Mouse (Mus musculus): ENCODE measurements around the gene Foxred2. TPM values are rescaled to one million over a fixed set of nuclear protein-coding genes. Genes with fewer than 3 reads are reported as not detected.
A peak's percentile ranks its signal among the peaks of the same experiment; 100 is the strongest.

The Foxred2 gene
- polyA plus RNA-seq, 1 experiment from 2014 or later, result 11.8 TPM

DNA sequence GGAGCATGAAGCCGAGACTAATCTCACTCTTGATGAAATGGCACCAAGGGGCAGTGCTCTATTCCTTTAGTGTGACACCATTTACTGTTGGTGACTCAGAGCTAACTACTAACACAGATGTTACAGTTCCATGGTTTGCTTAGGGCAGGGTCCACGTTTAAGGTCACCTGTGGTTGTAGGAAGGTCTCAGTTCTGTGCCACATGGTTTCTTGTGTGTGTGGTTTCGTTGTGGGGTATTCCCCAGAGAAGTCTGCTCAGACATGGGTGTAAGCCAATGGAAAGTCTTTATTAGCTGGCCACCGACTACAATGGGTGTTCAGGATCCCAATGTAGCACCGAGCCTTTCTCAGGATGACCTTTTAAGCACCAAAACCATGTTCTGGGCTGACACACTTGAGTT lies 18.0 kb downstream of the Foxred2 start:
- ATAC-seq (replicated peaks), result no peak
- 70% methylated on average over 5 of the region's 5 CpGs for whole genome bisulfite sequencing
- no peak overlapping the region for H3K4me2 ChIP-seq
- peaks cover 5% of the 10 kb centered on the region for H3K4me1 ChIP-seq
- peaks cover 10% of the 10 kb centered on the region; the same call in 1 of the 2 replicates for H3K36me3 ChIP-seq (replicated peaks)
- H3K27me3 ChIP-seq (replicated peaks), result no peaks in the 10 kb centered on the region
- no peak overlapping the region for H3K27ac ChIP-seq
- no peaks in the 10 kb centered on the region for H3K9me3 ChIP-seq
- no peak overlapping the region for H3K9ac ChIP-seq
- no peak overlapping the region for H3K4me3 ChIP-seq

DNA sequence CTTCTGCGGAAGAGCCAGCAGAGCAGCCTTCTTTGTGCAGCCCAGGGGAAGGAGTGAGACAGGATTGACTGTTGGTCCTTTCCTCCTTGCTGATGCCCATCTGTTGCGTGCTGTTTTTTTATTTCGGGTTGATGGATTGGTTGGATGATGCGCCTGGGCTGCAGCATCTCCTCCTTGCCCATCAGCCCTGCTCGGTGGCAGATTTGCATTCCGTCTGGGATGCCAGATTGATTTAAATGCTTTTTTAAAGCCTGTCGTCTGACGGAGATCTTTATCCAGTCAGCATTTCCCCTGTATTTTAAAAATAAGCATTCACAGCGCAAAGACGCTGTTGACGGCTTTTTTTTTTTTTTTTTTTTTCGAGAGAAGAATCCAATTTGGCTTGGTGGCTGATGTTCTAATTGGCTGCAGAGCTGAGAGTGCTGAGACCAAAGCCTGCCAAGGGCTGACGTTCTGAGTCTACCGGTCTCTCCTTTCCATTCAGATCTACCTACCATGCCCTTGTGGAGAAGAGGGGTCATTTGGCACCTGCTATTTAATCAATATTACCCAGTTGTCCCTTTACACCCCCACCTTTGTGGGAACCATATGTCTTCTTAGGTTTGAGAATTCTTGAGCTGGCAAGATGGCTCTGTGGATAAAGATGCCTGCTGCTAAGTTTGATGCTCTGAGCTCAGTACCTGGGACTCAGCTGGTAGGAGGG lies 20.7 kb downstream of the Foxred2 start:
- no peak overlapping the region for H3K4me3 ChIP-seq
- no peaks in the 10 kb centered on the region for H3K9me3 ChIP-seq
- WGBS, result 70% methylated on average over 14 of the region's 14 CpGs
- H3K27me3 ChIP-seq (replicated peaks), result no peaks in the 10 kb centered on the region
- H3K36me3 ChIP-seq (replicated peaks), result no peaks in the 10 kb centered on the region
- H3K9ac ChIP-seq, result no peak overlapping the region
- no peak overlapping the region for H3K4me2 ChIP-seq
- peaks cover 7% of the 10 kb centered on the region for H3K4me1 ChIP-seq
- no peak overlapping the region for H3K27ac ChIP-seq
- ATAC-seq (replicated peaks), result no peak

DNA sequence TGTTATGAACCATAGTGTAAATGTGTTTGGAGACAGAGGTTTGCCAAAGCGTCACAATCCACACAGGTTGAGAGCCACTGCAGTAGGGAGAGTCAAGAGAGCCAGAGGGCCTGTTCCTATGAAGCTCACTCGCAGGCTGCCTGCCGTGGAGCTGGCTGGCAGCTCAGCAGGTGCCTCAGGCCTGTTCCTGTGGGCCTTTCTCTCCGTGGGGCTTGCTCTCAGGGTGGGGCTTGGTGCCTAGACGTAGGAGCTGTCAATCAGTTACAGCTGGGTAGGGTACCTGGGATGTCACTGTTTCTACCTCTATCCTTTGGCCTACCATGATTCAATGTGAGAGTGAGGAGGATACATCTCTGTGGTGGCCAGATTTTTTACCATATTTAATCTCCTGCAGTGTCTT lies 21.6 kb downstream of the Foxred2 start:
- Histone ChIP-seq H3K27me3 (replicated peaks) (no peaks in the 10 kb centered on the region), H3K4me1 (peaks cover 8% of the 10 kb centered on the region), H3K9me3 (no peaks in the 10 kb centered on the region), H3K9ac (no peak overlapping the region), H3K4me3 (no peak overlapping the region), H3K4me2 (no peak overlapping the region), H3K27ac (no peak overlapping the region), H3K36me3 (replicated peaks) (no peaks in the 10 kb centered on the region)
- ATAC-seq (replicated peaks), result no peak
- WGBS, result 65% methylated on average over 5 of the region's 5 CpGs

DNA sequence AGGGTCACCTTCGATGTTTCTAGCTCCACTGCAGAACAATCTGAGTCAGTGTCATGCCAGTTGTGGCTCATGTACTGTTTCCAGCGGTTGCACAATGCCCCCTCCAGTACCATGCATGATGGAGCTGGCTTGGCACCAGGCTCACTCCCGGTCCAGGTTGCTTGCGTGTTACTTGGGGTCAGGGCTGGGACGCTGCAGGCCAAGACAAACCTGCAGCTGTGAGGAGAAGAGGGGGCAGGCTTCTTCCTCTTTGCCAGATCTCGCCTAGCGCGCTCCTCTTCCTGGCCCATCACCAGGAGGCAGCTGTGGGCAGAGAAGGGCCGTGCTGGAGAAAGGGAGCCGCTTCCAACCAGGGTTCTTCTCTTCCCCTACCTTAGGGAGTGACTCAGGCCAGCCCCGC lies 22.2 kb downstream of the Foxred2 start:
- Histone ChIP-seq H3K9ac (no peak overlapping the region), H3K9me3 (no peaks in the 10 kb centered on the region), H3K27ac (no peak overlapping the region), H3K36me3 (replicated peaks) (no peaks in the 10 kb centered on the region), H3K27me3 (replicated peaks) (no peaks in the 10 kb centered on the region), H3K4me2 (no peak overlapping the region), H3K4me3 (no peak overlapping the region), H3K4me1 (peaks cover 14% of the 10 kb centered on the region)
- WGBS, result 77% methylated on average over 11 of the region's 11 CpGs
- ATAC-seq (replicated peaks), result no peak

DNA sequence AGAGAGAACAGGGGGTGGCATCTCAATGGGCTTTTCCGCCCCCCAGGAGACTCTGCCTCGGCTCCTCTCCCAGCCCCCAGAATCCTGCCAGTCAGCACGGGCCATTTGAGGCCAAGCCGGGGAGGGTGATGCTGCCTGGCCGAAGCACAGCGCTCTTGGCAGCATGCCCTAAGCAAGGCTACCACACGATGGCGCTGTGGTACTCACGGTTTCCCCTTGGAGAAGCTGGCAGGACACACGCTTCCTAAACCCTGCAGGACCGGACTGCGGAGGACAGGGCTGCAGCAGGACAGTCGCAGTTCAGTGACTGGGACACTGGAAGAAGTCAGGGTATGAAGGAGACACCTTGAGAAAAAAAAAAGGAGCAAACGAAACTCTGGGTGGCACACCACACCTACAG lies 22.8 kb downstream of the Foxred2 start:
- peak overlapping the region; percentile 44 for H3K4me2 ChIP-seq
- H3K4me1 ChIP-seq, result peaks cover 16% of the 10 kb centered on the region
- 0 out of 2 replicates have a peak overlapping the region, but pooled peaks have one; percentile 7 for H3K9ac ChIP-seq
- no peaks in the 10 kb centered on the region for H3K27me3 ChIP-seq (replicated peaks)
- ATAC-seq (replicated peaks), result no peak
- under 1% methylated on average over 14 of the region's 14 CpGs for WGBS
- H3K9me3 ChIP-seq, result no peaks in the 10 kb centered on the region
- peak overlapping the region; percentile 24 for H3K4me3 ChIP-seq
- no peaks in the 10 kb centered on the region for H3K36me3 ChIP-seq (replicated peaks)
- no peak overlapping the region for H3K27ac ChIP-seq

DNA sequence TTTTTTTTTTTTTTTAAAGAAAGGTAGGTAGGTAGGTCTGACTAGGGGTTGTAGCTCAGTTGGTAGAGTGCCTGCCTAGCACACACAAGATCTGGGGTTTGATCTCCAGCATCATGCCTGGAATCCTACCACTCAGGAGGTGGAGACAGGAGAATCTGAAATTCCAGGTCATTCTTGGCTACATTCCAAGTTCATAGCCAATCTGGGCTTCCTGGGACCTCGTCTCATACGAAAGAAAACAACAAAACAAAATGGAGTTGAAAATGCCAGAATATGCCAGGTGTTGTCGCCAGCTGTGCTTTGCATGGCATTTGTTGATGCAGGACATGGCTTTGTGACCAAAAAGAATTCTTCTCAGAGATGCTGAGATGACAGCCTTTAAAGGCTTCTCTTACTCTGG lies 23.3 kb downstream of the Foxred2 start:
- no peak overlapping the region for H3K27ac ChIP-seq
- ATAC-seq (replicated peaks), result no peak
- no peak overlapping the region for H3K9ac ChIP-seq
- peaks cover 16% of the 10 kb centered on the region for H3K4me1 ChIP-seq
- H3K4me2 ChIP-seq, result no peak overlapping the region
- H3K9me3 ChIP-seq, result no peaks in the 10 kb centered on the region
- 73% methylated on average over 3 of the region's 3 CpGs for WGBS
- no peaks in the 10 kb centered on the region for H3K36me3 ChIP-seq (replicated peaks)
- H3K4me3 ChIP-seq, result no peak overlapping the region
- H3K27me3 ChIP-seq (replicated peaks), result no peaks in the 10 kb centered on the region

DNA sequence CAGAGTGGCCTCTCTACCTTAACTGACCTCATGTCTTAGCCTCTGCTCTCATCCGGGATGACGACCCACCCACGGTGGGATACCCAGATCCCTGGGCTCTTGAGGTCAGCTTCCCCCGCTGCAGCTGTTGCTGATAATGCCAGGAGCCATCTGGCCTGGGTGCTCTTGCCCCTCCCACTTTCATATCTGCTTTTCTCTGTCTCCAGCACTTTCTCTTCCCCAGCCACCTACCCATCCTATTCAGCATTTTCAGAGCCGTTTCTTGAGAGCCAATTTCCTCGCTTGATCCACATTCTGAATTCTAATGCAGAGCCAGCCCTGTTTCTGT lies 24.9 kb downstream of the Foxred2 start:
- no peak overlapping the region for H3K27ac ChIP-seq
- no peak overlapping the region for H3K4me3 ChIP-seq
- WGBS, result 72% methylated on average over 6 of the region's 6 CpGs
- H3K4me1 ChIP-seq, result peaks cover 30% of the 10 kb centered on the region
- no peak overlapping the region for H3K4me2 ChIP-seq
- H3K36me3 ChIP-seq (replicated peaks), result no peaks in the 10 kb centered on the region; the same call in 1 of the 2 replicates
- no peak for ATAC-seq (replicated peaks)
- H3K27me3 ChIP-seq (replicated peaks), result no peaks in the 10 kb centered on the region
- no peak overlapping the region for H3K9ac ChIP-seq
- H3K9me3 ChIP-seq, result no peaks in the 10 kb centered on the region

DNA sequence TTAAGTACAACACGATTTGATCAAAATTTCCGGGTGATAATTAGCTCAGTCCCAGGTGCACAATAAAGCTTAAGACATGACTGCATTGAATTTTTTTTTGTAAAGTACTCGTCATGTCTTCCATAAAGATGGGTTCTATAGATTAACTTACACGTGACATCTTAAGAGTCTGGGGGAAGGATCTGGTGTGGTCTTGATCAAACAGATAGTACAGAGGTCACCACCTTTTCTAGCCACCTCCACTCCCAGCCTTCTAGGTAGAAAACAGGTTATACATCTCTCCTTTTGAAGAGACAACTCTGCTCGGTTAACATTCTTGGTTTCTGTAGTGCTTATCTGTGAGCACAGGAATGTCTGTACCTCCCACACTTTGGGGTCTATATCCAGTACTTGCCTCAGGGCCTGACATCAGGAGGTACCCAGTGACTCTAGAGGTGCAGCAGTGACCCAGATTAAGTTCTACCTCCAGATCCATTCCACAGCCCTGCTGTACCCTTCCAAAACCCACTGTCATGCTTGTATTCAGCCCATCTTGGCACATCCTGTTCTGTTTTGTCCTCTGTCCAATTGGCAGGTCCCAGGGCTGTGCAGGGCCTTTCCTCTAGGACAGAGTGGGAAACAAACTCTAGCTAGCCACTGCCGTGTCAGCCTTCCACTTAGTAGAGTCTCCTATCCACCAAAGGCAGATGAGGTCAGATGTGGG lies 25.4 kb downstream of the Foxred2 start:
- H3K4me2 ChIP-seq, result no peak overlapping the region
- 82% methylated on average over 6 of the region's 6 CpGs for WGBS
- no peak for ATAC-seq (replicated peaks)
- H3K4me1 ChIP-seq, result peaks cover 30% of the 10 kb centered on the region
- H3K9me3 ChIP-seq, result no peaks in the 10 kb centered on the region
- H3K9ac ChIP-seq, result no peak overlapping the region
- H3K27ac ChIP-seq, result no peak overlapping the region
- no peak overlapping the region for H3K4me3 ChIP-seq
- no peaks in the 10 kb centered on the region for H3K27me3 ChIP-seq (replicated peaks)
- H3K36me3 ChIP-seq (replicated peaks), result no peaks in the 10 kb centered on the region; the same call in 1 of the 2 replicates

DNA sequence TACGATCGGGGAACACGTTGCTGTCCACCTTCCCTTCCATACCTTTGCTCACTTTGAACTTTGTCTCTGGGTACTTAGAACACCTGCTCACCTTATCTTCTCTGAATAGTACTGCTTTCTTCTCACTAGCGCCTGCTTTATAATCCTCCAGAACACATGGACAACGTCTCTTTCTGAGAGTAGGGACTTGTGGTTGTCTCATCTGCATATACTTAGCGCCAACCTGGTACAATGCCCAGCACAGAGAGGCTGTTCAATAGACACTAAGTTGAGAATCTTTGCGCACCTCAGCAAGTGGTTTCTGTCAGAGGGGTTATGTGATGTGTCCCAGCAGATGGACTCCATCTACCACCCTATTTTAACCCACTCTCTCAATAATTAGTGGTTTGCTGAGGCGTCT lies 26.7 kb downstream of the Foxred2 start:
- no peak overlapping the region for H3K27ac ChIP-seq

DNA sequence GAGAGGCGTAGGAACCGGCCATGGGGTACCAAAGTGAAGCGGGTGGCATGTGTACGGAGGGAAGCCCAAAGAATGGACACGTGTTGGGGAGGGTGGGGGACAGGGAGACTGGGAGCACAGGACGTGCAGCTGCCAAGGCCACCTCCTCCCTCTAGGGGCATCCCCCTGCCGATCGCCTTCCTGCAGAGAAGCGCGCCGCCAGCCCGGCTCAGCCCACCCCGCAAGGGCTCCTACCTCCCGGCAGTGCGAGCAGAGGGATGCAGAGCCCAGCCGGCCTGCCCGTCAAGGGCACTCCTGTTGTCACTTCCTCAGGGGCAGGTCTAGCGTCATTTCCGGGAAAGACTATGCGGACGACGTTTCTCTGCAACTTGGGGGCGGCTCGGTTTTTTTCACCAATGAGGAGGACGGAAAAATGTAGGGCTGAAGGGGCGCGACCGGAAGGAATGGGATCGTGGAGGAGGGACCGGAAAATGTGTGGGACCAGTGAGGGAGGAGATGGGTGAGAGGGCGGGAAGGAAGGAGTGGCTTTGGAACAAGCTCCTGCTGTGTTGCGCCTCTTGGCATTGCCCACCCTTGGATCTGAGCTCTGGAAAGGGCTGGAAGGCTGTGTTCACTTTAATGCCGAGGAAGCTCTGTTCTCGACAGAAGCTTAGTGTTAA lies 27.7 kb downstream of the Foxred2 start, which contains the start of gene Txn2:
Gene Txn2 (minus strand): TSS at position 334 of the 659 bp plus-strand sequence.
- WGBS, result 0% methylated on average over 34 of the region's 34 CpGs
- ATAC-seq (replicated peaks), result peak; percentile 97
- peak within 1 kb of the TSS; percentile 95 for H3K4me3 ChIP-seq
- peak within 1 kb of the TSS; percentile 83 for H3K4me2 ChIP-seq
- peaks cover 28% of the 10 kb centered on the region for H3K4me1 ChIP-seq
- peak within 1 kb of the TSS; percentile 98 for H3K27ac ChIP-seq
- H3K9ac ChIP-seq, result peak within 1 kb of the TSS; percentile 94
- no peaks in the 10 kb centered on the region for H3K9me3 ChIP-seq
- H3K27me3 ChIP-seq (replicated peaks), result no peaks in the 10 kb centered on the region
- peaks cover 5% of the 10 kb centered on the region; the same call in 1 of the 2 replicates for H3K36me3 ChIP-seq (replicated peaks)

More for the DNA sequence above, 26.7 kb downstream of the Foxred2 start:
- H3K36me3 ChIP-seq (replicated peaks), result no peaks in the 10 kb centered on the region; the same call in 1 of the 2 replicates
- H3K4me2 ChIP-seq, result peak overlapping the region; percentile 83
- ATAC-seq (replicated peaks), result no peak
- WGBS, result 51% methylated on average over 8 of the region's 8 CpGs
- H3K4me1 ChIP-seq, result peaks cover 30% of the 10 kb centered on the region
- no peaks in the 10 kb centered on the region for H3K27me3 ChIP-seq (replicated peaks)
- no peaks in the 10 kb centered on the region for H3K9me3 ChIP-seq
- peak overlapping the region; percentile 58 for H3K9ac ChIP-seq
- H3K4me3 ChIP-seq, result peak overlapping the region; percentile 95

DNA sequence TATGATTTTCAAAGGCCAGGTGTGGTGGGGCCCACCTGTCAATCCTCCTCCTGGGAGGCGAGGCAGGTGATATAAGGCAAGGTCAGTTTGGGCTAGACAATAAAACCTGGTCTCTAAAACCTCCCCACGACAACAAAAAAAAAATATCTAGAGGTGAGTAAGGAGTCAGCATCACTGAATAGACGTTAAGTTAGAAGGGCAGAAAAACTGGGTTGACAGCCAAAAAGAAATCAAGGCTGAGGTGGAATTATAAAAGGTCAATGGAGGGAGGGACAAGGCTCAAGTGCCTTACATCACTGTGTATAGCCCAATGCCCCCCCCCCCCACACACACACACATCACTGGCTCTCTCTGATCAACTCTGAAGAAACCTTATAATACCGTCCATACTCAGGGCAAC lies 28.4 kb downstream of the Foxred2 start:
- peak overlapping the region; percentile 83 for H3K4me2 ChIP-seq
- 22% methylated on average over 4 of the region's 4 CpGs for WGBS
- H3K27me3 ChIP-seq (replicated peaks), result no peaks in the 10 kb centered on the region
- H3K4me3 ChIP-seq, result peak overlapping the region; percentile 95
- no peak for ATAC-seq (replicated peaks)
- no peaks in the 10 kb centered on the region for H3K9me3 ChIP-seq
- H3K36me3 ChIP-seq (replicated peaks), result peaks cover 11% of the 10 kb centered on the region; the same call in 1 of the 2 replicates
- peaks cover 24% of the 10 kb centered on the region for H3K4me1 ChIP-seq
- H3K27ac ChIP-seq, result peak overlapping the region; percentile 98
- H3K9ac ChIP-seq, result peak overlapping the region; percentile 94

DNA sequence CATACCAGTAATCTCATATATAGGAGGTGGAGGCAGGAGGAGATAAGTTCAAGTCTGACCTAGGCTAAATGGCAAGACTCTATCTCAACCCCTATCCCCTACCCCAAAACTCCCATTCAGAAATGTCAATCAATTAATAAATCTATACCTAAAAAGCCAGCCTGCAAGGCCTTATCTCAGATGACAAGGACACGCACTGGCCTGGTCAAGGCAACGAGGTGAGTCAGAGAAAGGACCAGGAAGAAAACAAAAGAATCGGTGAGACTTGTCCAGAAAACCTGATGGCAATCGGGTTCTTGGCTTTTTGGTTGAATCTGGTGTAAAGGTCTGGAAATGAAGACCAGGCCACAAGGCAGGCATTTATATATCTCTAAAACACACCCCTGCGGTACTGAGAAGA lies 29.6 kb downstream of the Foxred2 start:
- no peak overlapping the region for H3K4me2 ChIP-seq
- WGBS, result 96% methylated on average over 5 of the region's 5 CpGs
- ATAC-seq (replicated peaks), result no peak

More for the DNA sequence above, 29.6 kb downstream of the Foxred2 start:
- Histone ChIP-seq H3K9ac (no peak overlapping the region), H3K9me3 (no peaks in the 10 kb centered on the region), H3K4me1 (peaks cover 24% of the 10 kb centered on the region), H3K27ac (no peak overlapping the region), H3K4me3 (no peak overlapping the region), H3K27me3 (replicated peaks) (no peaks in the 10 kb centered on the region), H3K36me3 (replicated peaks) (peaks cover 14% of the 10 kb centered on the region; the same call in 1 of the 2 replicates)

Measured in midbrain, embryonic 15.5 days (tissue).